Mouse (Mus musculus): ENCODE measurements around the gene Hmox2. TPM values are rescaled to one million over a fixed set of nuclear protein-coding genes. Genes with fewer than 3 reads are reported as not detected.

The Hmox2 gene
- polyA plus RNA-seq, 1 experiment: 42.6 TPM

DNA sequence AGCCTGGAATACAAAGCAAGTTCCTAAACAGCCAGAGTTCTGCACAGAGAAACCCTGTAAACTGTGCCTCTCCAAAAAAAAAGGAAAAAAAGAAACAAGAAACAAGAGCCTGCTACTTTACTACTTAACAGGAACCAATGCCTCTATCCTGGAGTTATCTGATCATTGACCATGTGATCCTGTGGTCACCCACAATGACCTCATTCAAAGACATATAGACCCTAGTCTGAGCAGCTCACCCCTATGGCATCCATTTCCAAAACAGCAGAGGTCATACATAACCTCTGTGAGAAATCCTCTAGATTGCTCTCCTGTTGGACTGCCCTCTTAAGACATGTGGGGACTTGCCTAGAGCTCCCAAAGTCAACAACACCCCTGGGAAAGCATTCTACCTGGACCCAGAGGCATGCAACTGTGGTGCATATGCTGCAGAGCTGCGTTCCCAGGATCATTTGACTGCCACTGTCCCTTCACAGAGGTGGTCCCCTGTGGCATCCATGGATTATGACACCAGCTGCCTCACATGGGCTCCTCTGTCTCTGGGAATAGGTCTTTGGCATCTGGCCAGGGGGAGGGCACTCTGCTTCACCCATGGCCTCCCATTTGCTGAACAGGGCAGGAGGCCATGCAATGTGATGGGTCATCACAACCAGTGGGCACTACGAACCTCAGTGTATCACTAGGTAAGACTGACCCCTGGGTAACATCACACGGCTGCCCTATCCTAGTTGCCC, 51.2 kb downstream of the Hmox2 start:
- no peak for TF ChIP-seq MYOD1 (IDR thresholded peaks at IDR 0.05; ENCODE audit: control insufficient read depth, insufficient read length, low read depth)
- peak; percentile 89 for TF ChIP-seq USF1 (IDR thresholded peaks at IDR 0.05; ENCODE audit: low read depth)
- no peak for TF ChIP-seq FOSL1 (IDR thresholded peaks at IDR 0.05; ENCODE audit: insufficient read depth, low read length, poor library complexity, severe bottlenecking)
- Histone ChIP-seq H3ac (ENCODE audit: control insufficient read depth, insufficient read length, low read depth) (no peak overlapping the region), H3K4me3 (ENCODE audit: insufficient read depth, poor library complexity, severe bottlenecking) (no peak overlapping the region), H3K27me3 (ENCODE audit: control insufficient read depth, insufficient read depth, insufficient read length) (no peaks in the 10 kb centered on the region), H3K36me3 (ENCODE audit: control insufficient read depth, insufficient read depth) (peaks cover 10% of the 10 kb centered on the region), H3K79me3 (ENCODE audit: low read depth) (peaks cover 51% of the 10 kb centered on the region), H3K79me2 (ENCODE audit: control insufficient read depth, insufficient read depth) (peaks cover 99% of the 10 kb centered on the region)

DNA sequence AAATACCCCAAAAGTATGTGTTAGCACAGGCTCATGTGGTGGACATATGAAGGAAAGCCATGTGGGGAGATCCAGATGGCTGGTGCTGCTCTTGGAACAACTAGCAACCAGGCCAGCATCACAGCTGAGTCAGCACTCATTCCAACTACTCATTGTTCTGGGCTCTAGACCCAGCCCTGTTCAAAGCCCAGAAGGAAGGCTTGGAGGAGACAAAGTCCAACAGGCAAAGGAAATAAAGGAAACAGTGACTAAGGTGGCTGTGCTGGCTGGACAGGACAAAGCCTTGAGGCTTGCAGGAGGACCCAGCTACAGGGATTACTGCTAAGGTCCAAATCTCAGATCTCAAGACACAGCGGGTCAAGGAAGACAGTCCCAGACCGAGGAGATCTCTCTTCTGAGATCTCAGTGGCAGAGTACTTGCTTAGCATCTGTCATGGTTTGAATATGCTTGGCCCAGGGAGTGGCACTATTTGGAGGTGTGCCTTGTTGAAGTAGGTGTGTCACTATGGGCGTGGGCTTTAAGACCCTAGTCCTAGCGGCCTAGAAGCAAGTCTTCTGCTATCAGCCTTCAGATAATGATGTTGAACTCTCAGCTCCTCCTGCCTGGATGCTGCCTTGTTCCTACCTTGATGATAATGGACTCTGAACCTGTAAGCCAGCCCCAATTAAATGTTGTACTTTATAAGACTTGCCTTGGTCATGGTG, 51.9 kb downstream of the Hmox2 start:
- Histone ChIP-seq H3K4me3 (ENCODE audit: insufficient read depth, poor library complexity, severe bottlenecking) (no peak overlapping the region), H3K27me3 (ENCODE audit: control insufficient read depth, insufficient read depth, insufficient read length) (no peaks in the 10 kb centered on the region), H3ac (ENCODE audit: control insufficient read depth, insufficient read length, low read depth) (no peak overlapping the region), H3K79me3 (ENCODE audit: low read depth) (peaks cover 49% of the 10 kb centered on the region), H3K79me2 (ENCODE audit: control insufficient read depth, insufficient read depth) (peaks cover 97% of the 10 kb centered on the region), H3K36me3 (ENCODE audit: control insufficient read depth, insufficient read depth) (peaks cover 10% of the 10 kb centered on the region)
- TF ChIP-seq MAX (IDR thresholded peaks at IDR 0.05) (no peak), MYOG (IDR thresholded peaks at IDR 0.05; ENCODE audit: control insufficient read depth, extremely low read depth, insufficient read length) (no peak), CEBPB (IDR thresholded peaks at IDR 0.05; ENCODE audit: low read depth) (no peak), CTCF (IDR thresholded peaks at IDR 0.05; ENCODE audit: control insufficient read depth, insufficient read depth, insufficient read length) (no peak), MYOD1 (IDR thresholded peaks at IDR 0.05; ENCODE audit: control insufficient read depth, insufficient read length, low read depth) (no peak), FOSL1 (IDR thresholded peaks at IDR 0.05; ENCODE audit: insufficient read depth, low read length, poor library complexity, severe bottlenecking) (no peak), USF1 (IDR thresholded peaks at IDR 0.05; ENCODE audit: low read depth) (no peak)

DNA sequence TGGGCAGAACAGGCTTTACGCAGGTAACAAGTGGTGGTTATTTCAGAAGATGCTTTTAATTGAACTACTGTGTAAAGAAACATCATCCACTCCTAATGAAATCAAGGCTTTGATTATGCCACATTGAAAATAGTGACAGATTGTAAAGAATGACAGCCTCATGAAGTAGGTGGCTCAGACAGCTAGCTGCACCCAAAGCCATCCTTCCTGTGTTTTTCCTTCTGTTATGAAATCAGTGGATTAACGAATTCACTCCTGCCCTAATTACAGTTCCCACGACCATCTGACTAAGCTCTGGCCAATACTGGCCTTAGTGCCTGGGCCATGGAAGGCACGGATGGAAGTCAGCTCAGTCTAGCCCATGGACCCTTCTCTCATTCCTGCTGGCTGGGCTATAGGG, 52.8 kb downstream of the Hmox2 start:
- H3K4me3 ChIP-seq (ENCODE audit: insufficient read depth, poor library complexity, severe bottlenecking): no peak overlapping the region
- peaks cover 98% of the 10 kb centered on the region for H3K79me2 ChIP-seq (ENCODE audit: control insufficient read depth, insufficient read depth)
- peaks cover 10% of the 10 kb centered on the region for H3K36me3 ChIP-seq (ENCODE audit: control insufficient read depth, insufficient read depth)
- no peak for TF ChIP-seq USF1 (IDR thresholded peaks at IDR 0.05; ENCODE audit: low read depth)
- TF ChIP-seq MYOG (IDR thresholded peaks at IDR 0.05; ENCODE audit: control insufficient read depth, extremely low read depth, insufficient read length): no peak
- no peak for TF ChIP-seq MYOD1 (IDR thresholded peaks at IDR 0.05; ENCODE audit: control insufficient read depth, insufficient read length, low read depth)
- no peak for TF ChIP-seq CEBPB (IDR thresholded peaks at IDR 0.05; ENCODE audit: low read depth)
- no peak for TF ChIP-seq MAX (IDR thresholded peaks at IDR 0.05)
- no peak for TF ChIP-seq CTCF (IDR thresholded peaks at IDR 0.05; ENCODE audit: control insufficient read depth, insufficient read depth, insufficient read length)
- no peak for TF ChIP-seq FOSL1 (IDR thresholded peaks at IDR 0.05; ENCODE audit: insufficient read depth, low read length, poor library complexity, severe bottlenecking)
- H3K27me3 ChIP-seq (ENCODE audit: control insufficient read depth, insufficient read depth, insufficient read length): no peaks in the 10 kb centered on the region
- peaks cover 47% of the 10 kb centered on the region for H3K79me3 ChIP-seq (ENCODE audit: low read depth)
- H3ac ChIP-seq (ENCODE audit: control insufficient read depth, insufficient read length, low read depth): no peak overlapping the region

DNA sequence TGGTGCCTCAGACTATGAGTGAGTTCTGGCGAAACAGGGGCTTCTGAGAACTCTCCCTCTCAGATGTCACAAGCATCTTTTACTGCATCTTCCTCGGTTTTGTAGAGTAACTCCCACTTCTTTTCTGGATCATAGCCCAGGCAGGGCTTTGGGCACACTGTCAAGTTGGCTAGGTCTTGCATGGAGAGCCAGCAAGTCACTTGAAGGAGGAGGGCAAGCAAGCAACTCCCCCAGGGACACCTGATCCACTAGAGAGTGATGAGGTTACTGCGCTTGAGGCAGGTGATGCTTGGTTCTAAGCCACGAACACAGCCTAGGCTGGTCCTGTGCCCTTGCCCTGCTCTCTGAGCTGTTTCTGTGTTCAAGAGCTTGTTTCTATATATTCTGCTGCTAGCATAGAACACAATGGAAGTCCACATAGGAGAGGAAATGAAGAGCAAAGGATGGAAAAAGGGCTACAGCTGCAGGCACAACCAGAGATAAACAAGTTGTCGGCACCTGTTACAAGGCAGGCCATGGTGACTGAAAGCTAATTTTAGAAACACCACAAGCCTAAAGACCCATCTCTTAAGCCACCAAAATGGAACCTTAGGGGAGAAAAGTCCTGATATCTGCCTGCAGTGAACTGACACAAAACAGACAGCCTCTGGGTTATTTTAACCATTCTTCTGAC, 55.5 kb downstream of the Hmox2 start:
- H3K4me3 ChIP-seq (ENCODE audit: insufficient read depth, poor library complexity, severe bottlenecking): no peak overlapping the region
- no peak overlapping the region for H3ac ChIP-seq (ENCODE audit: control insufficient read depth, insufficient read length, low read depth)
- no peaks in the 10 kb centered on the region for H3K27me3 ChIP-seq (ENCODE audit: control insufficient read depth, insufficient read depth, insufficient read length)
- H3K79me2 ChIP-seq (ENCODE audit: control insufficient read depth, insufficient read depth): peaks cover 96% of the 10 kb centered on the region
- peaks cover 57% of the 10 kb centered on the region for H3K79me3 ChIP-seq (ENCODE audit: low read depth)
- TF ChIP-seq FOSL1 (IDR thresholded peaks at IDR 0.05; ENCODE audit: insufficient read depth, low read length, poor library complexity, severe bottlenecking): no peak
- TF ChIP-seq USF1 (IDR thresholded peaks at IDR 0.05; ENCODE audit: low read depth): no peak
- no peak for TF ChIP-seq CTCF (IDR thresholded peaks at IDR 0.05; ENCODE audit: control insufficient read depth, insufficient read depth, insufficient read length)
- TF ChIP-seq MAX (IDR thresholded peaks at IDR 0.05): no peak
- TF ChIP-seq CEBPB (IDR thresholded peaks at IDR 0.05; ENCODE audit: low read depth): no peak
- TF ChIP-seq MYOG (IDR thresholded peaks at IDR 0.05; ENCODE audit: control insufficient read depth, extremely low read depth, insufficient read length): no peak
- TF ChIP-seq MYOD1 (IDR thresholded peaks at IDR 0.05; ENCODE audit: control insufficient read depth, insufficient read length, low read depth): no peak
- peaks cover 8% of the 10 kb centered on the region for H3K36me3 ChIP-seq (ENCODE audit: control insufficient read depth, insufficient read depth)

DNA sequence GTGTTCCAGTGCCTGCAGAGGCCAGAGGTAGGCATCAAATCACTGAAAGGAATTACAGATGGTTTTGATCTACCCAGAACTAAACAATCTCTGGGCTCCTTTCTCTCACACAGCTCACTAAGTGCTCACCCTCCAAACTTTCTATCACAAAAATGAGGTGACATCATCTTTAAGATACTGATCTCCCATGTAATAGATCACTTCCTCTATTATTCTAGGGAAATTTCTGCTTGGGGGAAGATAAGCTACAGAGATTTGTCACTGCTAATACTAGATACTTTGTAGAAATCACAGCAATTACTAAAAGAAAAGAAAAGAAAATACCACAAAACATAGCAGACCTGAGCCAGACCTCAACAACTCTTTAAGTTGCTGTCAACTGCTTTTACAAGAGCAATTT, 56.4 kb downstream of the Hmox2 start:
- Histone ChIP-seq H3K36me3 (ENCODE audit: control insufficient read depth, insufficient read depth) (peaks cover 8% of the 10 kb centered on the region), H3K79me3 (ENCODE audit: low read depth) (peaks cover 63% of the 10 kb centered on the region), H3K79me2 (ENCODE audit: control insufficient read depth, insufficient read depth) (peaks cover 96% of the 10 kb centered on the region), H3K27me3 (ENCODE audit: control insufficient read depth, insufficient read depth, insufficient read length) (no peaks in the 10 kb centered on the region), H3K4me3 (ENCODE audit: insufficient read depth, poor library complexity, severe bottlenecking) (no peak overlapping the region), H3ac (ENCODE audit: control insufficient read depth, insufficient read length, low read depth) (no peak overlapping the region)
- TF ChIP-seq CTCF (IDR thresholded peaks at IDR 0.05; ENCODE audit: control insufficient read depth, insufficient read depth, insufficient read length) (no peak), USF1 (IDR thresholded peaks at IDR 0.05; ENCODE audit: low read depth) (no peak), MYOD1 (IDR thresholded peaks at IDR 0.05; ENCODE audit: control insufficient read depth, insufficient read length, low read depth) (no peak), MAX (IDR thresholded peaks at IDR 0.05) (no peak), CEBPB (IDR thresholded peaks at IDR 0.05; ENCODE audit: low read depth) (no peak), FOSL1 (IDR thresholded peaks at IDR 0.05; ENCODE audit: insufficient read depth, low read length, poor library complexity, severe bottlenecking) (no peak), MYOG (IDR thresholded peaks at IDR 0.05; ENCODE audit: control insufficient read depth, extremely low read depth, insufficient read length) (no peak)
